In the genomic region with DNA sequence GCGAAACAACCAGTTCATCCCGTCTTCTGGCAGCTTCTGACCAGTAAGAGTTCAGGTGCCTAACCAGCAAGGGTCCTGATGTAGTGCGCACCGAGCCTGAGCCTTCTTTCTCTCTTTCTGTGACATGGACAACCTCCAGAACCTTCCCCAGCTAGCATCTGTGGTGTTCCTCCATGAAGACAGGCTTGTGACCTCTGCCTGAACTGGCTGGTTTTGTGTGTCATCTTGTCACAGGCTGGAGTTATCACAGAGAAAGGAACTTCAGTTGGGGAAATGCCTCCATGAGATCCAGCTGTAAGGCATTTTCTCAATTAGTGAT, we compare ENCODE assay signal across 22 mouse cellular contexts. TPM values are rescaled to one million over a fixed set of nuclear protein-coding genes. Genes with fewer than 3 reads are reported as not detected.
A peak's percentile ranks its signal among the peaks of the same experiment; 100 is the strongest.
DNase-seq lines count a peak whose midpoint lies in the region; ATAC-seq and TF ChIP-seq lines count a peak whose summit lies in the region.
"Had no signal": no experiment of that assay in that cellular context is flagged by ENCODE, and none has a peak within 500 bp of the region (broad histone marks: within the 10 kb centered on the region; RNA-seq: fewer than 3 reads in every experiment).

No protein-coding gene starts in this region.

- H3K4me3 ChIP-seq in layer of hippocampus, adult 2 months = no peak overlapping the region
- no peak overlapping the region for H3K4me3 ChIP-seq in cortical plate, adult 2 months (ENCODE audit: insufficient read depth, low read length)
- no peak overlapping the region for H3K4me3 ChIP-seq in forebrain, embryonic 16.5 days (replicated peaks; ENCODE audit: low read length)
- H3K4me3 ChIP-seq: embryonic facial prominence, embryonic 13.5 days; gastrocnemius, adult 2 months; heart, embryonic 12.5 days; limb, embryonic 10.5 days had no signal

- no peaks in the 10 kb centered on the region for H3K9me3 ChIP-seq in forebrain, embryonic 16.5 days (ENCODE audit: control insufficient read depth, low read length)
- H3K9me3 ChIP-seq: embryonic facial prominence, embryonic 13.5 days; heart, embryonic 12.5 days; limb, embryonic 10.5 days had no signal

- H3K27me3 ChIP-seq in forebrain, embryonic 16.5 days (replicated peaks; ENCODE audit: control insufficient read depth, insufficient read depth, low read length) = no peaks in the 10 kb centered on the region
- H3K27me3 ChIP-seq: embryonic facial prominence, embryonic 13.5 days; heart, embryonic 12.5 days; Patski had no signal

- H3K9ac ChIP-seq in forebrain, embryonic 16.5 days (replicated peaks; ENCODE audit: low read depth, low read length) = no peak overlapping the region
- H3K9ac ChIP-seq: embryonic facial prominence, embryonic 13.5 days; heart, embryonic 12.5 days; liver, postnatal 0 days had no signal

- peak; percentile 8 for DNase-seq in embryo, embryonic 11 days
- DNase-seq in embryo, embryonic 9.5 days (ENCODE audit: extremely low spot score) = no peak
- no peak for DNase-seq in layer of hippocampus, adult 2 months (ENCODE audit: low spot score in 2 of 2)
- DNase-seq in layer of hippocampus, postnatal 14 days (ENCODE audit: low spot score in 2 of 2) = no peak
- no peak for DNase-seq in thymus, postnatal 10 days (ENCODE audit: low spot score in 2 of 2)
- DNase-seq in cerebellum, adult 8-10 months = no peak
- DNase-seq: adrenal gland, postnatal 10 days; cerebellum, postnatal 14 days; gastrocnemius, adult 2 months; heart, postnatal 14 days; kidney, adult 18-20 months; liver, postnatal 0 days; lung, postnatal 10 days; thymus, postnatal 36 days had no signal

- no peak for TF ChIP-seq CTCF in layer of hippocampus, adult 2 months (conservative IDR thresholded peaks at IDR 0.05)
- TF ChIP-seq CTCF in cortical plate, adult 2 months (IDR thresholded peaks at IDR 0.05; ENCODE audit: extremely low read depth, insufficient read depth, low read length) = no peak

- no peak for TF ChIP-seq POLR2A in cortical plate, adult 2 months (IDR thresholded peaks at IDR 0.05; ENCODE audit: extremely low read depth, insufficient read depth, low read length)

- H3K4me2 ChIP-seq in forebrain, embryonic 16.5 days (ENCODE audit: low read length) = no peak overlapping the region
- H3K4me2 ChIP-seq: embryonic facial prominence, embryonic 13.5 days; heart, embryonic 12.5 days had no signal

- peak overlapping the region; percentile 86 for H3K27ac ChIP-seq in layer of hippocampus, adult 2 months
- peak overlapping the region; percentile 85; the same call in 1 of the 2 replicates for H3K27ac ChIP-seq in cortical plate, adult 2 months (ENCODE audit: insufficient read depth, low read length)
- H3K27ac ChIP-seq in forebrain, embryonic 16.5 days (ENCODE audit: low read length) = peak overlapping the region; percentile 58
- H3K27ac ChIP-seq: embryonic facial prominence, embryonic 13.5 days; gastrocnemius, adult 2 months; kidney, postnatal 0 days; limb, embryonic 10.5 days had no signal

- H3K36me3 ChIP-seq in forebrain, embryonic 16.5 days (ENCODE audit: control insufficient read depth, insufficient read depth) = peaks cover 36% of the 10 kb centered on the region

- H3K4me1 ChIP-seq in cortical plate, adult 2 months (ENCODE audit: control insufficient read depth, insufficient read depth, low read length) = peaks cover 5% of the 10 kb centered on the region
- peaks cover 5% of the 10 kb centered on the region for H3K4me1 ChIP-seq in forebrain, embryonic 16.5 days (replicated peaks; ENCODE audit: control insufficient read depth, insufficient read depth, low read length)
- H3K4me1 ChIP-seq: heart, embryonic 12.5 days; limb, embryonic 10.5 days had no signal

- 45% methylated on average over 4 of the region's 4 CpGs for WGBS in forebrain, embryonic 16.5 days

- ATAC-seq in forebrain, embryonic 16.5 days = peak; percentile 60
- ATAC-seq: CD4-positive, CD25-positive, alpha-beta regulatory T cell, adult 4 months; liver, postnatal 0 days; Patski had no signal

RNA-seq across cellular contexts. Expression of a gene that starts 53.4 kb away (rescaled TPM):
- 10 to 100 TPM; 55.5 to 60.2 TPM for total RNA-seq in layer of hippocampus, adult 2 months (2021)
- total RNA-seq in layer of hippocampus, postnatal 14 days (2021) = 10 to 100 TPM; 50.4 to 51.8 TPM
- polyA plus RNA-seq in cortical plate, adult 2 months (2012; rRNA removed) = 43.1 and 43.5 TPM in 2 replicates
- polyA plus RNA-seq in forebrain, embryonic 16.5 days (2015; fragmentation: Nextera tagmentation; extraction: Ambion mirVana) = 64.4 and 64.7 TPM in 2 replicates

RNA-seq across cellular contexts. Expression of a gene that starts 54.3 kb away (rescaled TPM):
- 10 to 100 TPM; 57.4 to 62.5 TPM for total RNA-seq in layer of hippocampus, adult 2 months (2021)
- total RNA-seq in layer of hippocampus, postnatal 14 days (2021) = 10 to 100 TPM; 89.3 to 95.3 TPM
- 37.2 and 39.3 TPM in 2 replicates for polyA plus RNA-seq in cortical plate, adult 2 months (2012; rRNA removed)
- 542 and 586 TPM in 2 replicates for polyA plus RNA-seq in forebrain, embryonic 16.5 days (2015; fragmentation: Nextera tagmentation; extraction: Ambion mirVana)
